Mouse (Mus musculus) embryonic fibroblast, embryonic 13.5 days (primary cell): ENCODE measurements around the gene Aldh3a1. TPM values are rescaled to one million over a fixed set of nuclear protein-coding genes. Genes with fewer than 3 reads are reported as not detected.
A peak's percentile ranks its signal among the peaks of the same experiment; 100 is the strongest.

Experiments used
- H3K27ac ChIP-seq: 2 replicates; pipeline ENCODE4 v1.5.1; 2012; ENCODE audit warnings: low read length, control low read depth, inconsistent platforms; ENCODE audit not compliant: insufficient read depth
- H3K4me1 ChIP-seq: 2 replicates; pipeline ENCODE4 v1.6.1; 2011; ENCODE audit warnings: low read length; ENCODE audit not compliant: control insufficient read depth, insufficient read depth
- H3K4me3 ChIP-seq: 2 replicates; pipeline ENCODE4 v1.5.1; 2011; ENCODE audit warnings: mild to moderate bottlenecking, control low read depth, low read length; ENCODE audit not compliant: insufficient read depth
- CTCF ChIP-seq: IDR thresholded peaks from 2 replicates; pipeline ENCODE4 v1.5.1; 2011; ENCODE audit warnings: mild to moderate bottlenecking, control low read depth, low read length, moderate library complexity, borderline replicate concordance; ENCODE audit not compliant: insufficient read depth
- POLR2A ChIP-seq: IDR thresholded peaks from 2 replicates; pipeline ENCODE4 v1.6.1; 2011; ENCODE audit warnings: low read depth, mild to moderate bottlenecking, control low read depth, low read length, moderate library complexity
- polyA plus RNA-seq: library from polyadenylated mRNA; stranded (reverse); fragments of >200 nt; gene quantifications from 2 replicates; pipeline ENCODE4 v1.2.4, GENCODE M21; 2011; ENCODE audit warnings: low read depth; ENCODE audit not compliant: missing spikeins, insufficient read length

The Aldh3a1 gene
- polyA plus RNA-seq, 1 experiment: 1.1 TPM

DNA sequence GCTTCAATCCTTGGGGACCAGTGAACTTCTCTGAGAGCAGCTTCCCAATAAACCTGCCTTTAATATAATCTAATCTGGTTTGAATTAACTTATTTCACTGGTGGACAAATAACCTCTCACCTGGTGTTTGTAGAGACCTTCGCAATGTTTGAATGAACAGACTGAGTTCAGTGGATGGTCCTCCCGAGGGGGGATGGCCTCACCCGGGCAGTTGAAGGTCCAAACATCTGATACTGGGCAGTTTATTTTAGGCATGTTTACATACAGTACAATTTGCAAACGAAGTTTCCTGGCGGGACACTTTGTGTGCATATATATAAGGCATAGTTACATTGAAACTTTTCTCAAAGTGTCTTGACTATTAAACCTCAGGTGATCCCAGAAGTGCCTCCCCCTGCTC, 26.8 kb downstream of the Aldh3a1 start:
- Histone ChIP-seq H3K4me3 (no peak overlapping the region), H3K4me1 (no peaks in the 10 kb centered on the region), H3K27ac (no peak overlapping the region)
- TF ChIP-seq POLR2A (no peak), CTCF (no peak)

DNA sequence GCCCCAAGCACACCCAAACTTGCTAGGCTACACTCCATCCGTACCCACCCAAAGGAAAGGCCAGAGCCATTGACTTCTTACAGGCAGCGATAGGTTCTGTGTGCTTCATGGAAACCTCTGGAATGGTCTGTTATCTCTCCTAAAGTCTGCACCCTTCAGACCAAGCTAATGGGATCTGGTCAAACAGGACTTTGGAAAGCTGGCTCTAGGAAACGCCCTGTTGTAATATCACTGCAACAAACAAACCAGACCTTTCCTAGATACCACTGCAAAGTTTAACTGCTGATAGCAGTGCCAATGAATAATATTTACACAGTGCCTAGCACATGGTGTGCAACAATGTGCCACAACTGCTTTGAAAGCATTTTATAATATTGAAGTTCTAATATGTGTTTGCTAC, 28.7 kb downstream of the Aldh3a1 start:
- H3K27ac ChIP-seq: no peak overlapping the region
- TF ChIP-seq POLR2A: no peak
- no peak for TF ChIP-seq CTCF
- H3K4me3 ChIP-seq: no peak overlapping the region
- H3K4me1 ChIP-seq: no peaks in the 10 kb centered on the region

DNA sequence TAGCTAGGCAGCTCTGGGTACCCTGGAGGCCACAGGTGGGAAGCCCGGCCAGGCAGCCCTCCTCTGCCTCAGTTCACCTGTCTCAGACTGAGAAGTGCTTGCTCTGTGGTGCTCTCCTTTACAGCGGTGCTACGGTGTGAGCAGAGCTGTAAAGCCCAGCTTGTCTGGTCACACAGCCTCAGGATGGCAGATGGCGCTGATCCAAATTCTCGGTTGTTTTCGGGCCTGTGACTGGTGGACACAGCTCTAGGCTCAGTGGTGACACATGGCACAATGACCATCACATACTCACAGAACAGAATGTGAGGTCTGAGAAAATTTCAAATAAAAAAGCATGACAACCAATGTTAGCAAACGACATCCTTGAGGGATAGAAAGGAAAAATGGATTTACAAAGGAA, 37.1 kb downstream of the Aldh3a1 start:
- Histone ChIP-seq H3K4me3 (no peak overlapping the region), H3K27ac (no peak overlapping the region), H3K4me1 (no peaks in the 10 kb centered on the region)
- TF ChIP-seq CTCF: no peak
- TF ChIP-seq POLR2A: no peak

DNA sequence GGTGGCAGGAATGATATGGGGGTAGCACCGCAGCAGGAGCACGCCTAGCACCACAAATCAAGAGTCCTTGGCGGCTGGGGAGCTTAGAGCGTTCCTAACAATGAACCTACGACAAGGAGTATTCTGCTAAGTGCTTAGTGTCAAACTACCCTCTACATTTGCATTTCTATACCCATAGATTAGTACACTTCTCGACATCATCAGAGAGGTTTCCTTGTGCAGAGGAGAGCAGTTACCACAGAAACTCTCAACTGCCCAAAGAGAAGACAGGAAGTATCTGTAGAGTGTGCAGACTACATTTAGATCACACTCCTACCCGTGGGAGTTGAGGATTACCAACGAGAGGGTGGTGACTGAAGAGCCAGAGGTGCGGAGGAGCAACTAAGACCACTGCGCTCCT, 44.4 kb downstream of the Aldh3a1 start:
- Histone ChIP-seq H3K4me1 (no peaks in the 10 kb centered on the region), H3K4me3 (no peak overlapping the region), H3K27ac (no peak overlapping the region)
- no peak for TF ChIP-seq POLR2A
- no peak for TF ChIP-seq CTCF

DNA sequence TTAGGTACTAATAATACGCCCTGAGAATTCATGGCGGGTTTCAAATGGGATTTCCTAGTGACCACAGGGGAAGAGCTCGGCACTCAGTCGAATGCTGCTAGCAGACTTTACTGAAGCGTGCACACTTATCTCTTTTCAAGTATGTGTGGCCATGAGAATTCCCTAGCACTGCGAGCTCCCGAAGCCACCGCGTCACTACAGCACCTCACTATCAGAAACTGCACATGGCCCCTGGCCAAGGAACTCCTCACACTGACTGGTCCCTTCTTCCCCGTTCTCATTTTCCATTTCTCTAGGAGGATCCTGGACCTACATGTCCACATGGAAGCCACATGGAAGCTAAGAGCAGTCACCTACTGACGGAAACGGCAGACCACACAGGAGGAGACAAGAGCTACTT, 45.5 kb downstream of the Aldh3a1 start:
- Histone ChIP-seq H3K4me1 (no peaks in the 10 kb centered on the region), H3K4me3 (no peak overlapping the region), H3K27ac (no peak overlapping the region)
- TF ChIP-seq CTCF (no peak), POLR2A (no peak)

DNA sequence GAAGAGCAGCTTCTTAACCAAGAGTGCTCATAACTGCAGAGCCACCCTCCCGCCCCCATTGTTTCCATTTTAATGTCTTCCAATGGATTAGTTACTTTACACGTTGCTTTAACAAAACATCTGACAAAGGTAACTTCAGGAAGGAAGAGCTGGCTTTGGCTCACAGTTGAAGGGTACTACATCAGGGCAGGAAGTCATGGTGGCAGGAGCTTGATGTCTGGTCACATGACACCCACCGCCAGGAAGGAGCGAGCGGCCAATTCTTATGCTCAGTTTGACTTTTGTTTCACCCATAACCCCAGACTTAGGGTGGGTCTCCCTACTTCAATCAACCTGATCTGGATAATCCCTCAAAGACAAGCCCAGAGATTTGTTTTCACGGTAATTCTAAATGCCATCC, 51.8 kb downstream of the Aldh3a1 start:
- H3K4me1 ChIP-seq: no peaks in the 10 kb centered on the region
- no peak for TF ChIP-seq CTCF
- no peak for TF ChIP-seq POLR2A
- no peak overlapping the region for H3K4me3 ChIP-seq
- H3K27ac ChIP-seq: no peak overlapping the region

DNA sequence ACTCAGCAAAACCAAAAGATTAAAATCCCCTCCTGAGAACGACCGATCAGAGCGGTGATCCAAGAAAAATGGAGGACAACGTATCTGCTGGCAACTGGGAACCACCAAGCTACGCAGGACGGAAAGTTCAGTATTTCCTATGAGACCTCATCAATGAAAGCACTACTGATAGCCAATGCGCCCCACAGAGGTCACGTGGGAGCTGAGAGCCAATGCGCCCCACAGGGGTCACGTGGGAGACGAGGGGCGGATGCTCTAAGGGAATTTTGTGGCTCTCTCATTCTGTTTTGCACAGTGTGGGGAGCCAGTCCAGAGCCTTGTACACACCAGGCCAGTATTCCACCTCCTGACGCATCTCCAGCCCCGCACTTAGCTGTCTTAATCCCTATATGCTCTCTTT, 55.2 kb downstream of the Aldh3a1 start:
- Histone ChIP-seq H3K4me1 (peaks cover 2% of the 10 kb centered on the region; the same call in 1 of the 2 replicates), H3K4me3 (no peak overlapping the region), H3K27ac (no peak overlapping the region)
- no peak for TF ChIP-seq POLR2A
- no peak for TF ChIP-seq CTCF

DNA sequence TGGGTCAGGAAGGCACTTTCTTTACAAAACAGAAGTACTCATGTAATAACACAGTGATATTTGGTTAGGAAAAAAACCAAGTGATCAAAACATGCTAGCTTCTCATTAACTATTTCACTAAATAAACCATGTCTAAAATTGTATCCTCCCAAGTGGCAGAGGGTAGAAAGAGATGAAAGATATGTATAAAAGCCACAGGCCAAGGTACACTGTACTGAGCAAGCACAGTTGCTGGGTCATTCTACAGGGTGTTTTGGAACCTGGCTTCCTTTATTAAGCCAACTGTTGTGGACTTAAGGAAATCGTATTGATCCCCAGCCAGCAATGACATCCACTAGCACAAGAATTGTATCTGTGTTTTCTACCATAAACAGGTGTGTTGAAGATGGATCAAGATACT, 56.5 kb downstream of the Aldh3a1 start:
- Histone ChIP-seq H3K4me1 (peaks cover 2% of the 10 kb centered on the region; the same call in 1 of the 2 replicates), H3K4me3 (no peak overlapping the region), H3K27ac (no peak overlapping the region)
- no peak for TF ChIP-seq CTCF
- no peak for TF ChIP-seq POLR2A

DNA sequence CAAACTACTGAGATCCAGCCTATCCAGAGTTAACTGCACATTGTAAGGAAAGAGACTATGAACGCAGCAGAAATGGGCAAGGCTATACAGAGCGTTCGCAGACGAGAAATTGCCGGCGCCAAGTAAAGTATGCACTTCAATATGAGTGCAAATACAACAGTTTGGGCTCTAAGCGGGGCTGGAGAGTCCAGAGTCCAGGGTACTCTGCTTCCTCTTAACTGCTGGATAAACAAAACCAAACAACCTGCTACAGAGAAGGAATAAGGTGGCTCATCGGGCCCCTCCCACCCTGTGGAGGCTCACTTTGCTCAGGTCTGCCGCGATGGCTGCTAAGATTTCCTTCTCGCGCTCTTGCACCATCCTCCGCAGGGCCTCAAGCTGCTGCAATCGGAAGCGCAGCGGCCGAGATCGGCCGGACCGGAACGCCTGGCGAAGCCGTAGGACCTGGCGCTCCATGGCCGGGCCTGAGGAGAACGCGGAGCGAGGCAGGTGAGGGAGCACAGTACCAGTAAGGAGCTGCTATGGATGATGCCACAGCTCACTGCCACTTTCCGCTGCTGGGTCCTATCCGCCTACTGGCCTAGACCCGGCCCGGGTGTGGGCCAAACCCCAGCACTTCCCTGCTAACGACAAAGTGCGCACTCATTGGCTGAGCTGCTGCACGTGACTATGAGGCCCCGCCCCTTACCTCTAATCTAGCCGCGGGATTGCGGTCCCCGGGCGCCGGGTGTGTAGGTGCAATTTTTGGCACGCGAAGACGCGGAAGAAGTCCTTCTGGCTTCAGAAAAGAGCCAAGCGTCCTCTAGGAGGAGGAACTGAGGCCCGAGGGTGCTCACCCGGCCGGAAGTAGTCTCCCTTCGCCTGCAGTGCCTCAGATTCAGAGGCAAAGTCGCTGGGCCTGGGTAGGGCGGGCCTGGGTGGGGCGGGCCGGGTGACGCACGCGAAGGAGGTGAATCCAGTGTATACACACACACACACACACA, 59.5 kb downstream of the Aldh3a1 start, which contains the start of gene Aldh3a2:
Gene Aldh3a2 (minus strand): TSS at position 914 of the 983 bp plus-strand sequence.
- peak within 1 kb of the TSS; percentile 61 for H3K4me3 ChIP-seq
- TF ChIP-seq CTCF: no peak
- peak; percentile 98 for TF ChIP-seq POLR2A
- peaks cover 2% of the 10 kb centered on the region; the same call in 1 of the 2 replicates for H3K4me1 ChIP-seq
- H3K27ac ChIP-seq: peak within 1 kb of the TSS; percentile 71

Other genes starting within 250 kb of the Aldh3a1 start
- gene Kcnj12, start 185.0 kb upstream of the Aldh3a1 start, polyA plus RNA-seq: not detected in 2 replicates
- not detected in 2 replicates for gene Tnfrsf13b, start 80.8 kb upstream of the Aldh3a1 start, polyA plus RNA-seq
- gene Usp22, start 32.5 kb upstream of the Aldh3a1 start, polyA plus RNA-seq: 99.6 and 117 TPM in 2 replicates
- gene Aldh3a2, start 59.9 kb downstream of the Aldh3a1 start, polyA plus RNA-seq: 42.5 and 50.3 TPM in 2 replicates
- gene Slc47a2, start 135.3 kb downstream of the Aldh3a1 start, polyA plus RNA-seq: not detected in 2 replicates
- gene Slc47a1, start 170.8 kb downstream of the Aldh3a1 start, polyA plus RNA-seq: not detected in 2 replicates
- 0.70 TPM in 1 of 2 replicates, not detected in the other for gene Rnf112, start 246.6 kb downstream of the Aldh3a1 start, polyA plus RNA-seq